Mouse (Mus musculus) heart, embryonic 10.5 days (tissue): ENCODE results near the gene Sox13. TPM values are rescaled to one million over a fixed set of nuclear protein-coding genes. Genes with fewer than 3 reads are reported as not detected.

Experiments
- DNase-seq: peaks from one replicate; pipeline ENCODE4 v3.0.0-alpha.2; 2017; ENCODE audit warnings: low spot score
- H3K27ac ChIP-seq: fragments of 300-500 bp; sonication (generic); 2 replicates; pipeline ENCODE4 v1.5.1; 2016; ENCODE audit warnings: mild to moderate bottlenecking
- H3K27me3 ChIP-seq: fragments of 300-500 bp; sonication (generic); 2 replicates; pipeline ENCODE4 v1.6.1; 2016; ENCODE audit warnings: mild to moderate bottlenecking; ENCODE audit not compliant: poor library complexity, insufficient read depth, severe bottlenecking
- H3K36me3 ChIP-seq: fragments of 300-500 bp; sonication (generic); 2 replicates; pipeline ENCODE4 v1.6.1; 2016; ENCODE audit warnings: mild to moderate bottlenecking, moderate library complexity
- H3K4me1 ChIP-seq: fragments of 300-500 bp; sonication (generic); 2 replicates; pipeline ENCODE4 v1.6.1; 2016; ENCODE audit warnings: mild to moderate bottlenecking
- H3K4me3 ChIP-seq: fragments of 300-500 bp; sonication (generic); 2 replicates; pipeline ENCODE4 v1.5.1; 2016; ENCODE audit warnings: mild to moderate bottlenecking, moderate library complexity
- H3K9me3 ChIP-seq: fragments of 300-500 bp; sonication (generic); 2 replicates; pipeline ENCODE4 v1.6.1; 2016; ENCODE audit warnings: mild to moderate bottlenecking, moderate library complexity
- WGBS: fragments of 180-500 bp; shearing (Covaris S2); methylation state at CpG from one replicate; pipeline ENCODE4 v1.1.7; 2016; 5-methylcytosine and 5-hydroxymethylcytosine counted together
- polyA plus RNA-seq: library from polyadenylated mRNA; unstranded; fragments of >200 nt; fragmentation: Nextera tagmentation; extraction: Ambion mirVana; gene quantifications from 2 replicates; pipeline ENCODE4 v1.2.1, GENCODE M21; 2016

The Sox13 gene
- polyA plus RNA-seq: 4.2 and 8.5 TPM in 2 replicates

GRCm38 (mm10) chr1:133423543-133424480 lies at the start of gene Sox13:
Gene Sox13 (minus strand): TSS chr1:133424377.
- Histone ChIP-seq H3K27ac (peak within 1 kb of the TSS; percentile 90), H3K27me3 (peaks cover 13% of the 10 kb centered on the region; the same call in 1 of the 2 replicates), H3K4me3 (peak within 1 kb of the TSS; percentile 73), H3K36me3 (no peaks in the 10 kb centered on the region), H3K9me3 (no peaks in the 10 kb centered on the region), H3K4me1 (peaks cover 38% of the 10 kb centered on the region)
- under 1% methylated on average over 114 of the region's 128 CpGs for WGBS
- DNase-seq: peak; percentile 87

DNA sequence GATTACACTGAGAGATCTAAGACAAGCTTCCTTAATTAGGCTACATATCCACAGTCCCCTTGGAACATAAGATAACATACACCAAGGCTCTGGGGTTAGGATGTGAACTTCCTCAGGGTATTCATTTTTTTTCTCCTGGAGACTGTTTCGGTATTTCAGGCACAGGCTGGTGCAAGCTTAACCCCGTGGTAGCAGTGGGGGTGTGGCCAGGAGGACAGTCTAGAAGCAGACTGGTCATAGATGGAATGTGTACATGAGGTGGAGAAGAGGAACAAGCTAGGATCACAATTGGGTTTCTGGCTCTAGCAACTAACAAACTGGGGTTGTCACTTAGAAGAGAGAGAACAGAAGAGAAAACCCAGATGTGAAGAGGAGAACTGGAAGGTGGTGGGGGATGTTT lies 47.4 kb upstream of the Sox13 start:
- Histone ChIP-seq H3K4me1 (peaks cover 28% of the 10 kb centered on the region), H3K36me3 (no peaks in the 10 kb centered on the region), H3K27ac (peak overlapping the region; percentile 23; the same call in 1 of the 2 replicates), H3K27me3 (no peaks in the 10 kb centered on the region), H3K9me3 (no peaks in the 10 kb centered on the region), H3K4me3 (no peak overlapping the region)
- no peak for DNase-seq
- WGBS: 28% methylated on average over 2 of the region's 2 CpGs

DNA sequence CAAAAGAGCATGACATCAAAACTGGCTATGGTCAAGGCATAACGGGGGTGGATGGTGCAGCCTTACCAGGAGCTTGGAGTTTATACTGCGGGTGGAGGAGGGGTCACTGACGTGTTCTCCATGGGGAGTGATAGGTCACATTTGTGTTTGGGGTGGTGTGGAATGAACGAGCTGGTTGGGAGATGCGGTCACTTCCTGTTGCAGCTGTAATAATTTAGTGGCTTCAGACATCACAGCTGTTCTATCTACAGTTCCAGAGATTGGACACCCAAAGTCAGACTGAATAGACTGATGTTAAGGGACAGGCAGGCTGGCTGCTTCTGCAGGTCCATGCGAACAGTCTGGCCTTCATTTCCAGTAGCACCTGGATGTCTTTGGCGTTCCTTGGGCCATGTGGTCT lies 46.9 kb upstream of the Sox13 start:
- peak; percentile 78 for DNase-seq
- WGBS: 55% methylated on average over 7 of the region's 7 CpGs
- Histone ChIP-seq H3K36me3 (no peaks in the 10 kb centered on the region), H3K4me1 (peaks cover 28% of the 10 kb centered on the region), H3K9me3 (no peaks in the 10 kb centered on the region), H3K4me3 (no peak overlapping the region), H3K27ac (peak overlapping the region; percentile 69), H3K27me3 (no peaks in the 10 kb centered on the region)

GRCm38 (mm10) chr1:133470242-133471025 lies 46.3 kb upstream of the Sox13 start:
- H3K27me3 ChIP-seq: no peaks in the 10 kb centered on the region
- WGBS: 41% methylated on average over 10 of the region's 10 CpGs
- no peaks in the 10 kb centered on the region for H3K36me3 ChIP-seq
- H3K27ac ChIP-seq: peak overlapping the region; percentile 69; the same call in 1 of the 2 replicates
- peaks cover 28% of the 10 kb centered on the region for H3K4me1 ChIP-seq
- no peak for DNase-seq
- H3K9me3 ChIP-seq: no peaks in the 10 kb centered on the region
- H3K4me3 ChIP-seq: no peak overlapping the region

DNA sequence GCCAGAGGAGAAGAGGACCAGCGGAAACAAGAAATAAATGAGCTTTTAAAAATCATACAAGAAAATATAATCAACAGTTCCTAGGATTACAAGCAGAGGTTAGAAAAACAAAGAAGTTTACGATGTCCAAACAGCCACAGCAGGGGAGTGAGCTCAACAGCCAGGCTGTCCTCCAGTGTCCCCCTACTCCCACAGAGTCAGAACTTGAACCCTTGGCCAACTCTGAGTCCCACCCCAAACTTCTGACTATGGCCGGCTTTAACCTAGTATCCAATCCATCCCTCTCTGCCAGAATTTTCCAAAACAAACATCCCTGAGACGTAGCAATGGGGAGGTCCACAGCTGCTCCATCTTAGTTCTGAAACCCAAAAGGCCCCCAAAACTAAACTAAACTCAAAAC lies 45.0 kb upstream of the Sox13 start:
- Histone ChIP-seq H3K9me3 (no peaks in the 10 kb centered on the region), H3K4me1 (peaks cover 36% of the 10 kb centered on the region), H3K4me3 (no peak overlapping the region), H3K27me3 (no peaks in the 10 kb centered on the region), H3K36me3 (no peaks in the 10 kb centered on the region), H3K27ac (no peak overlapping the region)
- DNase-seq: no peak
- WGBS: 66% methylated on average over 4 of the region's 4 CpGs

DNA sequence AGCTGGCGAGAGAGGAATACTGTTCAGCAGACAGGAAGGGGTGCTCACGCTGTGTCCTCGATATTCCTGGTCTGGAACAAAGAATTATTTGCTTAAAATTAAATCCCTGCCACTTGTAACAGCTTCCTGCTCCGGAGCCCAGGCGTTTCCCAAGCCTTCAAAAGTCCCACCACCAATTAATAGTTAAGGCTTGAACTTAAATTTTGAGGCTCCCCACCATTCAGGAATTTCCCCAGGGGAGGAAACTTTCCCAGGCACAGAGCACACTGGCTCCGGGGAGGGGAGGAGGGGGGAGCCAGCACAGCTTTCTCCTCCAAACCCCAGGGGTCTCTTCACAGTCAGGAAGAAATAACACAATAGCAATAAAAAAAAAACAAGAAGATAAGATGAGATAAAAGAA lies 44.6 kb upstream of the Sox13 start:
- WGBS: 47% methylated on average over 6 of the region's 6 CpGs
- no peak overlapping the region for H3K4me3 ChIP-seq
- H3K27me3 ChIP-seq: no peaks in the 10 kb centered on the region
- peaks cover 36% of the 10 kb centered on the region for H3K4me1 ChIP-seq
- H3K9me3 ChIP-seq: no peaks in the 10 kb centered on the region
- no peaks in the 10 kb centered on the region for H3K36me3 ChIP-seq
- no peak overlapping the region for H3K27ac ChIP-seq
- no peak for DNase-seq

DNA sequence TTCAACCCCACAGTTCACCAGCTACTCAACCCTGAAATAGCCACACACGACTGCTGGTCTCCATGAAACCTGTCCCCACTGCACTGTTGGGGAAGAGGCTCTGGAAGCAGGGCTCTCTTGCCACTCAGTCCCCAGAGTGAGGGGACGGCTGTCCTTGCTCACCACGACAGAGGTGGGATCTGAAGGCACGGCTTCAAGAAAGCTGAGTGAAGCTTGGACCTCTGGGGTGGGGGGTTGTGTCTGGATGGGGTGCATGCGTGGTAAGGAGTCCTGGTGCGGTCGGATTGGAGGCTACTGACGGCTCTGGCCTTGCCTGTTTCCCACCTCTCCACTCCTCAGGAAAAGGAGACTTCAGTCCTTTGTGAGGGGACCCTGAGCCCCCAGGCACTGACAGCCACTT lies 43.7 kb upstream of the Sox13 start:
- H3K4me1 ChIP-seq: peaks cover 36% of the 10 kb centered on the region
- H3K4me3 ChIP-seq: no peak overlapping the region
- H3K9me3 ChIP-seq: no peaks in the 10 kb centered on the region
- no peaks in the 10 kb centered on the region for H3K36me3 ChIP-seq
- no peak for DNase-seq
- H3K27me3 ChIP-seq: no peaks in the 10 kb centered on the region
- no peak overlapping the region for H3K27ac ChIP-seq
- 68% methylated on average over 8 of the region's 8 CpGs for WGBS

- Histone ChIP-seq H3K4me1 (peaks cover 12% of the 10 kb centered on the region), H3K36me3 (no peaks in the 10 kb centered on the region), H3K27me3 (no peaks in the 10 kb centered on the region), H3K27ac (no peak overlapping the region), H3K4me3 (no peak overlapping the region), H3K9me3 (0 out of 2 replicates have a peak, but pooled peaks cover 2% of the 10 kb centered on the region)
- 82% methylated on average over 5 of the region's 5 CpGs for WGBS
- no peak for DNase-seq
Observed at GRCm38 (mm10) chr1:133463138-133463537, 39.0 kb upstream of the Sox13 start.

DNA sequence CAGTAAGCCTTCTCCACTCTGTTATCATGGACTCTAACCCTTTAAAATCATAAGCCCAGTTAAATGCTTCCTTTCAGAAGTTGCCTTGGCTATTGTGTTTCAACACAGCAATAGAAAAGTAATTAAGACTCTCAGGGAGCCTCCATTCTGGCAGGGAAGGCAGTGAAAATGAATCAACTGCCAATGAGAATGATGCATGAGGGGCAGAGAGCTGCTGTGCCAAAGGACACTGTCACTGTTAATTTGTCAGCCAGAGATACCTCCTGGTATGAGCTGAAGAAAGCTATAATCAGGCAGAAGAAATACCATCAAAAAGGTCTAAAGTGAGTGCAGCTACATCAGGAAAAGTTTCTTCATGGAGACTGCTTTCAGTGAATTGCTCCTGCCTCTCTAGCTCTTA lies 36.8 kb upstream of the Sox13 start:
- Histone ChIP-seq H3K4me3 (no peak overlapping the region), H3K4me1 (peaks cover 8% of the 10 kb centered on the region), H3K9me3 (0 out of 2 replicates have a peak, but pooled peaks cover 2% of the 10 kb centered on the region), H3K36me3 (no peaks in the 10 kb centered on the region), H3K27me3 (no peaks in the 10 kb centered on the region), H3K27ac (no peak overlapping the region)
- DNase-seq: no peak

DNA sequence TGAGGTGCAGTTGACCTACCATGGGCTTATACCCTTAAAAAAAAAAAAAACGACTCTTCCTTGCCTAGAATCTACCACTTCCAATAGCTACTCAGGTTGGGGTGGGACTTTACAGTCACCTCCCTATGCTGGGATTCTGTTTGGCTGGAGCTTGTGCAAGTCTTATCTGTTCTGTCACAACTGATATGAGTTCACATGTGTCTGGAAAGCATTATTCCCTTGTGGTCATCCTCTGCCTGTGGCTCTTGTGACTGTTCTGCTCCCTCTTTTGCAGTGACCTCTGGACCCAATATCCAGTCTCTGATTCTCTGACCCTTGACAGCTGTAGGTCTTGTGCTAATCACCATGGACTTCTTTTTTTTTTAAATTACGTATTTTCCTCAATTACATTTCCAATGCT lies 31.9 kb upstream of the Sox13 start:
- H3K9me3 ChIP-seq: no peaks in the 10 kb centered on the region
- DNase-seq: no peak
- 54% methylated on average over 2 of the region's 2 CpGs for WGBS

DNA sequence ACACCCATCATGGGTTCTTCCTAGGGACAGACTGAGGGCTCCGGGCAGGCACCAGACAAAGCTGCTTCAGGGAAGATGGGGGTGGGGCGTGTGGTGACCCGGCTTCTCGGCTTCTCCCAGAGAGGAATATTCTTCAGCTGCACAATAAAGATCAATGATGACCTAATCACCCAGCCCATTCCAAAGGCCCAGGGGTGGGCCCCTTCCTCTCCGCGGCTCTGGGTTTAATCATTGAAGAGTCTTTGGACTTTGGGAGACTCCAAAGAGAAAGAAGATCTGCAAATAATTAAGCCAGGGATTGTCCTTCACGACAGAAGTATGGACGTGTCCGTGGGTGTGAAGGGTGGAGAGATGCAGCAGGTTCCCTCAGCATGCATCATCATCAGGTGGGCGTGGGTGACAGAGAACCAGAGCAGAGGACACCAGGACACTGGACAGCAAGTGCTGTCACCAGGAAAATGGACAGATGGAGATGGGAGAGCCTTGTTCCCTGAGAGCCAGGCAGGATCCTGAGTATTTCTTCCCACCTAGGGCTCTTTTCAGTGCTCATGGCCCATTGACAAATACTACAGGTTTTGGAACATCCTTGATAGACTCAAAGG lies 28.5 kb upstream of the Sox13 start:
- H3K9me3 ChIP-seq: no peaks in the 10 kb centered on the region
- H3K4me1 ChIP-seq: peaks cover 34% of the 10 kb centered on the region
- H3K27ac ChIP-seq: peak overlapping the region; percentile 78
- no peak for DNase-seq
- 50% methylated on average over 10 of the region's 10 CpGs for WGBS
- 0 out of 2 replicates have a peak, but pooled peaks cover under 1% of the 10 kb centered on the region for H3K27me3 ChIP-seq
- no peak overlapping the region for H3K4me3 ChIP-seq
- H3K36me3 ChIP-seq: no peaks in the 10 kb centered on the region

More for the DNA sequence above, 31.9 kb upstream of the Sox13 start:
- Histone ChIP-seq H3K27me3 (no peaks in the 10 kb centered on the region), H3K4me1 (peaks cover 21% of the 10 kb centered on the region; the same call in 1 of the 2 replicates), H3K36me3 (no peaks in the 10 kb centered on the region), H3K4me3 (no peak overlapping the region), H3K27ac (no peak overlapping the region)

DNA sequence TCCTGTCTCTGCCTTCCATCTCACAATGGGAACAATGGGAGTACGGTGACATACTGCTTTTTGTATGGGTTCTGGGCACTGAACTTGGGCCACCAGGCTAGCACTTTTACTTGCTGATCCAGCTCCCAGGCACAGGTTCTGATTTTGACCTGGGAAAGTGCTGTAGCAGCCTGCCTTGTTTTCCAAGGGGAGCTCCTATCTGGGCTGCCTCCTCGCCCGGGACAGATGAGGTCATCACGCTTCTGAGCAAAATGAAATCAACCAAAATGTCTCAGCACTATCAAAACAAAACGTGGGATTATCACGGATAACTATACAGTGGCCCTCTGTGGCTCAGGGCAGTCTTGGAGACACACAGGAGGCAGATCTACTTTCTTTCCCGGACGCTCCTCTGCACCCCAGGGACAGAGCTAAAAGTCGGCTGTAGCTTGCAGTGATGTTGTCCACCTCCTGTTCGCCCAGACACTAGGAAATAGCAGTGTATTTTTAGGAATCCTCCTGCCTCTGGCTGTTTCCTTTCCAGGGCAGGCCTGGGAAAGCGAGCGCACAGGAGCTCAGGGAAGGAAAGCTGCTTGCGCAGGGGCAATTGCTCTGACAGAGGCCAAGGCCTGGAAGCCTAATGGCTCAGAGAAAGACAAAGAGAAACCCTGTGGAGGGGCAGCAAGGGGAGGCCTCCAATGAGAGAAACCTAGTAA lies 27.8 kb upstream of the Sox13 start:
- no peak overlapping the region; the same call in 1 of the 2 replicates for H3K4me3 ChIP-seq
- 39% methylated on average over 13 of the region's 13 CpGs for WGBS
- H3K9me3 ChIP-seq: no peaks in the 10 kb centered on the region
- no peaks in the 10 kb centered on the region for H3K36me3 ChIP-seq
- peaks cover 34% of the 10 kb centered on the region for H3K4me1 ChIP-seq
- peak; percentile 78 for DNase-seq
- peak overlapping the region; percentile 78 for H3K27ac ChIP-seq
- 0 out of 2 replicates have a peak, but pooled peaks cover 4% of the 10 kb centered on the region for H3K27me3 ChIP-seq
